Mouse (Mus musculus): ENCODE measurements around the gene Mipep.
A peak's percentile ranks its signal among the peaks of the same experiment; 100 is the strongest.

Gene Mipep

DNA sequence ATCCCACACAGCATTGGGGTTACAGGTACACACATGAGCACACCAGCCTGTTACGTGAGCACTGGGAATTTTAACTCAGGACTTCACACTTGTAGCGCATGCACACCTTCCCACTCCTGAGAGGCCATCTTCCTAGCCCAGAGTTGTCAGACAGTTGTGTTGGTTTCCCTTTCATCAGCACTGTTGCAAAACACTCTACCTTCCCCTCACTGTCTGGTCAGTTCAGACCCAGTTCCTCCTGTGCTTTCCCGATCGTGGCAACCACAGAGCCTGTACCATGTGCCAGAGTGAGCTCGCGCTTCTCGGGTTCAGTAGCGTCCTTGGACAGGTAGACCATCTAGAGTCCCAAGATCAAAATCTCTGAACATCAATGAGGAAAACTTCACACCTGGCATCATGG is 27.1 kb upstream of the Mipep start:
- DNase-seq (ENCODE audit: low read depth, low spot score), result no peak

DNA sequence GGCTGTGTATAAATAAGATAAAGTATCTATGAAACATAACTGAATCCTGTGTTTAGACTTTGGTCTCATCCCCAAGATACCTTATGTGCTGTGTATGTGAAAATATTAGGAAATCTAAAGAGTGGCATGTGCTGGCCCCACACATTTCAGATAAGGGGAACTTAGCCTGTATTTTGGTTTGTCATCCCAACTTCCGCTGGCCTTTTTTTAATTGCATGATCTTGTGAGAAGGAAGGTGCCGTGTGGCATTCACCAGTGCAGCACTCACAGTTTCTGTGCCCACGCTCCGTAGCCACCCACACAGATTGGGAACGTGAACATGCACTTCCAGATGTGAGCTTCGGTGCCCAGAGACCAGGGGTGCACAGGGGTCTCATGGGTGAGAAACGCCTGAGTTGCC is 26.7 kb upstream of the Mipep start:
- DNase-seq (ENCODE audit: low read depth, low spot score), result no peak

DNA sequence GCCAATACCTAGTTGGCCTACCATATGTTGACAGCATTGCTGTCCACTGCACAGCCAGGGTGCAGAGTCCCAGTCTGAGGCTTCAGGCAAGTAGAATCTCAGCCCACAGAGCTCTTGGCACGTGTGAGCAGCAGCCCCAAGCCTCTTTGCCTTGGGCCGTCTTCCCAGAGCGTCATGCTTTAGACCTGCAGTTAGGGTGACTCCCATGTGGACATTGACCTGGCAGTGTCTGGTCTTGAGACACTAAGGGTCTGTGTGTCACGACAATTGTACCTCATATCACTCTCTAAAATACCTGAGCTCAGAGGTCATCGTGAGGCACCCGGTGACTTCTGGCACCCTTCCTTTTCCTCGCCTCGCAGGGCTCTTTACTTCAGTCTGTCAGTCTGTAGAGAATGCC is 25.3 kb upstream of the Mipep start:
- DNase-seq (ENCODE audit: low read depth, low spot score), result no peak

DNA sequence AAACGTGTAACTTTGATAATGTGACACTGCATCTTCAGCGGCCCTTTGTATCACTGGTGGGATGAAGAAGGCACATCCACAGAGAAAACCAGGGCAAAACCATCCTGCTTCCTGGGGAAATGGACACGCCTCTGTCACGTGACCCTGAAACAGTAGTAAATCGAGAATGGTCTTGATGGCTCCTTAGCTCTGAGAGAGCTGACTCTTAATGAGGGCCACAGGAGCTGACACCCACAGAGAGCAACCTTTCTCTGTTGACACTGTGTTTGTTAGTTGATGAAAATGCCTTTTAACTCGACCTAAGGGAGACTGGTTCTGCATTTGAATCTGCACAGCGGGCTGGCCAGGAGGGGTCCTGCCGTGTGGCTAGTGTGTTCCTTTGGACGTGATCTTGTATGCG is 22.6 kb upstream of the Mipep start:
- no peak for DNase-seq (ENCODE audit: low read depth, low spot score)

DNA sequence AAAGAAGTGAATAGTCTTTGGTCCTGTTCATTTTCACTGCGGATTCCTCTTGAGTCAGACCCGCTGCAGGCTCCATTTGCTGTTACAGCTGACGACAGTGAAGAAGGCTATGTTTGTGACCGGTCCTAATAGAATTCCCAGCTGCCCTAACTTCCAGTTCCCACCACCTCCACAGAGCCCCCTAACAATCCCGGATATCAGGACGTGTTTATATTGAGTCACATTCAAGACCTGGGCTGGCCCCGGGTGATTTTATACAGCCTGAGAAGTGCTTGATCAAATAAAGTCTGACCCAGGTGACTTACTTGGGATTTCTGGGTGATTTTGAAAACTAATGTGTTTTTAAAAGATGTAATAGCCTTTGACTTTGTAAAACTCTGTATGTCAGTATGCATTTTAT is 21.6 kb upstream of the Mipep start:
- DNase-seq (ENCODE audit: low read depth, low spot score), result no peak

DNA sequence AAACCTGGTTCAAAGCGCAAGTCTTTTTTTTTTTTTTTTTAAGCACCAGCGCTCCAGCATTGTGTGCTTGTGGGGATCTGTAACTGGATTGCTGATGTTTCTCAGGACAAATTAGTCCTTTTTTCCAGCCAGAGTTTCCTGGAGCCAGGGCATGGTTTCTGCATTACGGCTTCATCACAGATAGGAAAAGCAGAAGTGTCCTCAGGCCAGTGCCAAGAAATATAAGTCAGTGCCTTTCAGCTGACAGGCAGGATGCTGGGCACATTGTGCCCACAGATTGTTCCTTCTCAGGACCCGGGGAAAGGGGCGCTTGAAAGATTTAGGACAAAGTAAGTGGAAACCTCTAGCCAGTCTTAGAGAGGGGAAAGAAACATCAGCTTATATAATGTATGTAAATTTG is 20.6 kb upstream of the Mipep start:
- DNase-seq (ENCODE audit: low read depth, low spot score), result no peak

DNA sequence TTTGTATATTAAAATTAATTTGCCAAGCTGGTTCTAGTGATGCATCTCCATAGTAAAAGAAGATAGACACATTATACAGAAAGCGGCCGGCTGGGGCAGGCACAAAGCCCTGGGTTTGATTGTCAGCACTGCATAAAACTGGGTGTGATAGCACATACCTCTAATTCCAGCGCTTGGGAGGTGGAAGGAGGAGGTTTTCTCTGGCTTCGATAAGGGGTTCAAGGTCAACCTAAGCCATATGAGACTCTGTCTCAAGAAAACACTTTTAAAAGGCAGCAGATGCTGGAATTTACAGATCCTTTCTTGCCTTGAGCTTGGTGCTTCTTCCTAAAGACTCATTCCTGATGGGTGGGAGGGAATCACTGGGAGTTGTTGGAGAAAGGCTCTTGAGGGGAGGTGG is 19.8 kb upstream of the Mipep start:
- DNase-seq (ENCODE audit: low read depth, low spot score), result no peak

DNA sequence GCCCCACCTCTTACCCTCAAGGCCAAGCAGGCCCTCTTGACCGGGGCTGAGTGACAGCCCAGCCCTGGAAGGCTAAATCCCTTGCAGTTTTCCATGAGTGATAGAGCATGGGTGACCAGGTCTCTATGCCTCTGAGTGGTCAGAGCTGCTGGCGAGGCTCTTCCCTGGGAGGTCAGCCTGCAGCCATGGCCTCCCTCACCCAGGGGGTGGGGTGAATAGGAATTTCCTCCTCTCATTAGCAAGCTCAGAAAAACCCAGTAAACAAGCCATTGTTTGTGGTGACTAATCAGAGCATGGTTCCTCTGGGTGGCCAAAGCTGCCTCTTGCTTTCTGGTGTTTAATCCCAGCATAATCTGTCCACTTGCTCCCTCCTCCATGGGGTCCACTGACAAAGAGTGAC is 19.3 kb upstream of the Mipep start:
- no peak for DNase-seq (ENCODE audit: low read depth, low spot score)

DNA sequence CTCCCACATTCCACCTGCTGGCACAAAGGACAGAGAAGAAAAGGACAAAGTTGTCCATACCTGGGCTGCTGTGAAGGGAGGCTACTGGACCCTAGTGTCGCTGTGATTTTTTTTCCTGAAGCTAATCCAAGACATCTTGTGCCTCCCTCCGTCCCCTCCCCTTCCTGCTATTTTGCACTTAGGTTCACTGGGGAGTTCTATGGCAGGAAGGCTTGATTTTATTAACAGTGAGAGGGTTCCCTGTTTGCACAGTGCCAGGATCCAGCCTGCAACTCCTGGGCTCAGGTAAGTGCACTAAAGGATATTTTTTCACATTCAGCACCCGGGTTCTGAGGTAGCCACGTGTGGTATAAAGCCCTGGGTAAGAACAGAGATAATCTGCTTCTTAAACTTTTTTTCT is 16.5 kb upstream of the Mipep start, which contains the start of gene C1qtnf9:
Gene C1qtnf9 (plus strand): TSS at position 251 of the 400 bp plus-strand sequence.
- no peak for DNase-seq (ENCODE audit: low read depth, low spot score)

DNA sequence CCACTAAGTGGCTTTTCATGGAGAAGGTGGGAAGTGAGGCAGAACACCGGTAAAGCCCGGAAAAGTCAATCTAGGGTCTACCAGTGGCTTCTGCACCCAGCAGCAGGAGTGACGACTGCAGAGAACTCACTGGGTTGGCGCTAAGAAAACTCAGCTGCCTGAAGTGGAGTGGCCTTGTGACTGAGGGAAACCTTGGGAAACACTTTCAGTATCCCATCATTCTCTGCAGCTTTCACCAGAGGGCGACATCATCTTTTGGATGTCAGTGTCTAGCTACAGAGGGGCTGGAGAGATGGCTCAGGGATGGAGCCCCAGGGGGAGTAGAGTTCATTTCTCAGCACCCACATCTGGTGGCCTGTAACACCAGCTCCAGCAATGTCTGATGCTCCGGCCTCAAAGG is 15.0 kb upstream of the Mipep start:
- DNase-seq (ENCODE audit: low read depth, low spot score), result no peak

DNA sequence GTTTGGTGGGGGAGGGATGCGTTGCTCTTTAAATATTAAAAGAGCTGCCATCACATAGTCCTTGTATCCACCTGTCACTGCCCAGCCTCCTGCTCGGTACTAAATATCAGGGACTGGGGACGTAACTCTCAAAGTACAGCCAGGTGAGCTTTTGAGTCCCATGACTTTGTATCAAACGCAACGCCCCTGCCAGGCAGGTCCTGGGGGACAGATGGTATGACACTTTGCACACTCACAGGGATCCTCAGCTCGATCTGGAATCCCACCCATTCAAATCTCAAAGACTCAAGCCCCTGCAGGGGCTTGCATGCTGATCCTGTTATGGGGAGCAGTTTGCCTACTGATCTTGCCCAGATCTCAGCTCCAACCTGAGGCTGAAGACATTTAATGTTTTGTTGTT is 13.8 kb upstream of the Mipep start:
- DNase-seq (ENCODE audit: low read depth, low spot score), result no peak

DNA sequence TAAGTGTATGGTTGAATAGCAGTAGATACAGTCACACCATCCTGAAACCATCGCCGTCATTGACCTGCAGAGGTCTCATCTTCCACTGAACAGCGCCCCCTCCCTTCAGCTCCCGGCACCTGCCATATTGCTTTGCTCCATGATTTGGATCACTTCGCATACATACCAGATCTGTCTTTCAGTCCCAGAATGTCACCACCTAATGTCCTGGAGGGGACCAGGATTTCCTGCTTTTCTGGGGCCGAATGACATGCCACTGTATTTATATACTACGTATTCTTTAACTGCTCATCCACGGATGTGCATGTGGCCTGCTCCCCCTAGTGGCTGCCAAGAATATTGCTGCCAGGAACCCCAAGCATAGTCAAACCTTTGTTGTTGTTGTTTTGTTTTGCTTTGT is 13.3 kb upstream of the Mipep start:
- DNase-seq (ENCODE audit: low read depth, low spot score), result peak; percentile 59

DNA sequence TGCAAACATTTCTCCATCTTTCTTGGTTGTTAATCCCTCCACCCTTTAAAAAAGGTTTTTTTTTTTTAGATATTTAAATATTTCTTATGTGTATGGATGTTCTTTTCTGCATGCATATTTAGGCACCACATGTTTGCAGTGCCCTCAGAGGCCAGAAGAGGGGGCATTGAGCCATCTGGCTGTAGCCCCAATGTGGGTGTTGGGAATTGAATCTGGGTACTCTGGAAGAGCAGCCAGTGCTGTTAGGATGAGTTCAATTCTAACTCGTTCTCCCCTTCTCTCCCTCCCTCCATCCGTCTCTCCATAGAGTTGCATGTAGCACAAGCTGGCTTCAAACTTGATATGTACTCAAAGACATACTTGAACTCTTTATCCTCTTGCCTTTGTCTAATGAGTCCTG is 10.9 kb upstream of the Mipep start:
- no peak for DNase-seq (ENCODE audit: low read depth, low spot score)

DNA sequence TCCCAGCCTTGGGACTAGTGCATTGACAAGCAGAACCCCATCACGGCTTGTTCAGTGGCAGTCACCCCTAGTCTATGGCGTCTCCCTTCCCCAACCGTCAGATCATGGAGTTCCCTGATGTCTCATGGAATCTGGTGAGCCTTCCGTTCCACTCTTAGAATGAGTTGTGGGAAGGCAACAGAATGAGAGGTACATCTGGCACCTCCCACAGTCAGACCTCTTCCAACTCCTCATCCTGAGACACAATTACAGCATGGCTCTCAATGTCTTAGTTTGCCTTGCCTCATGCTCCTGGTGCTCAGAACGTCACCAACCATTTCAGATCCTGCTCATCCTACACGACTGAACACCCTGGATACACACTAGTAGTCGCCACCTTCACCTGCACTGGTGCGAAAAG is 7.9 kb upstream of the Mipep start:
- no peak for DNase-seq (ENCODE audit: low read depth, low spot score)

DNA sequence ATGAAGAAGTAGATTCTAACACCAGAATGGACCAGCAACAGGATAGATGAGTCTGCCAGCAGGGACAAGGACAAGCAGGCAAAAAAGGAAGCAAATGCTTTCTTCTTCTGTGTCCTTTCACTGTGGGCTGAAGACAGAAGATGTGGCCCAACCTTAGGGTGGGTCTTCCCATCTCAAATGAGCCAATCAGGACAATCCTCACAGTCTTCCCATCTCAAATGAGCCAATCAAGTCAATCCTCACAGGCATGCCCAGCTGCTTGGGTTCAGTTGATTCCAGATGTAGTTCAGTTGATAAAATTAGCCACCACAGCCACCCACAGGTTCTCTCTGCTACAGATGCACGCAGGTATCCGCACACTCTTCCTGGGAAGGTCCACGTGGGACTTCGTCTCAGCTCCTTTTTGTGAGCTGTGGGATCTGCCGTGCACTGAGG is 6.9 kb upstream of the Mipep start:
- DNase-seq (ENCODE audit: low read depth, low spot score), result no peak

DNA sequence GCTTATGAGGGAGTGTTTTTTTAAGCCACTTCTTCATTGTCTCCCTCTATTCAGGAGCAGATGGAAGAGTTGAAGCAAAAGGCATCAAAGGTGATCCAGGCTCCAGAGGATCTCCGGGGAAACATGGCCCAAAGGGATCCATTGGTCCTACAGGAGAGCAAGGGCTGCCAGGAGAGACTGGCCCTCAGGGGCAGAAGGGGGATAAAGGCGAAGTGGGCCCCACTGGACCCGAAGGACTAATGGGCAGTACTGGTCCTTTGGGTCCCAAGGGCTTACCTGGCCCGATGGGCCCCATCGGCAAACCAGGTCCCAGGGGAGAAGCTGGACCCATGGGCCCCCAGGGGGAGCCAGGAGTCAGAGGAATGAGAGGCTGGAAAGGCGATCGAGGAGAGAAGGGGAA is 5.2 kb upstream of the Mipep start:
- DNase-seq (ENCODE audit: low read depth, low spot score), result no peak

DNA sequence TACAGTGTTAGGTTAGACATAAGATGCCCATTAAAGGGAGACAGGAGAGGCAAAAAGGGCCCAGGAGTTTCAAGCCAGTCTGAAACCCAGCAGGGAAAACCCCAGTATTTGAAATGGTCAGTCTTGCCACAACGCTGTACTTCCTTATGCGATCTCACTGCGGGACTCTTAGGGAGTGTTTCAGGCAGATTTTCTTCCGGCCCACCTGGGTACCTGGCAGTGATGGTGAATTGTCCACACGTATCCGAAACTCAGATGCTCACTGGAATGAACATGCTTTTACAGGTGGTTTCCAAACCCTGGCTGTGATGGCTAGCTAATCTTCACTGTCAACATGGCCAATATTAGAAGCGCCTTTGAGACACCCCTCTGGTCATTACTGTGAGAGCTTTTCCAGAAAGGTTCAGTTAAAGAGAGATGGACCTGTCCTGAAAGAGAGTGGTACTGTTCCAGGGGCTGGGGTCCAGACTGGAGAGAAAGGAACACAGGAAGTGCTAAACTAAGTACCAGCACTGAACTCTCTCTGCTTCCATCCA is 2.2 kb upstream of the Mipep start:
- DNase-seq (ENCODE audit: low read depth, low spot score), result no peak

DNA sequence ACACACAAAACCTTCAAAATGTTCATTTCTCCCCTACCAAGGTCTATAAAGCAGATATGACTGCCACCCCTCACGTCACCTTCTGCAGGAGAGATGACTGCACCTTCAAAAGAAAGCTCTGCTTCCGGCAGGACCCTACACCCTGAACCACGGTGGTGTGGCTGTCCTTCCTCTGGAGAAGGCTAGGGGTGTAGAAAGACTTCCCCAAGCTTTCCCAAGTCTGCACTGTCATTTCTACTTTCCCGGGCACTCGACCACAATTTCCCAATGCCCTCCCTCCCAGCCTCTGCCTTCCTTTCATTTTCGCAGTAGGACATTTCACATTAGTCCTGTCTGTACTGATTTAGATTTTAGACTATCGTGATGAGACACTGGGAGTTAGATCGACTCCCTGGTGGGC is 1.2 kb upstream of the Mipep start:
- DNase-seq (ENCODE audit: low read depth, low spot score), result no peak

DNA sequence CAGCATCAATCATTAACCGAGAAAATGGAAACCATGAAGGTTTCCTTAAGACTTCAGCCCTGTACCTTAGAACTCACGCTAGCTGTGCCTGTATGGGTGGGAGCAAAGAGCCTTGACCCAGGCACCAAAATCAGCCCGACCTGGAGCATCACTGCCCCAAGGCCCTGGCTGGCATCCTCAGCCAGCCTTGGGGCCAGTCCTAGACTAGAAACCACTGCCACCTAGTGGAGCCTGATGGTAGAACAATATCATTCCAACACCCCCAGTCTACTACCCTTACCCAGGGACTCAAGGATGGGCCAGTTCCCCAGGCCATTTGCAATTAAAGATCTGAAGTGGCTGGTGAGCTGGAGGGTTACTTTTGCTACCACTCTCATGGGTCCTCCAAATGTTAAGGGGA is 5.7 kb downstream of the Mipep start:
- peak; percentile 53 for DNase-seq (ENCODE audit: low read depth, low spot score)

DNA sequence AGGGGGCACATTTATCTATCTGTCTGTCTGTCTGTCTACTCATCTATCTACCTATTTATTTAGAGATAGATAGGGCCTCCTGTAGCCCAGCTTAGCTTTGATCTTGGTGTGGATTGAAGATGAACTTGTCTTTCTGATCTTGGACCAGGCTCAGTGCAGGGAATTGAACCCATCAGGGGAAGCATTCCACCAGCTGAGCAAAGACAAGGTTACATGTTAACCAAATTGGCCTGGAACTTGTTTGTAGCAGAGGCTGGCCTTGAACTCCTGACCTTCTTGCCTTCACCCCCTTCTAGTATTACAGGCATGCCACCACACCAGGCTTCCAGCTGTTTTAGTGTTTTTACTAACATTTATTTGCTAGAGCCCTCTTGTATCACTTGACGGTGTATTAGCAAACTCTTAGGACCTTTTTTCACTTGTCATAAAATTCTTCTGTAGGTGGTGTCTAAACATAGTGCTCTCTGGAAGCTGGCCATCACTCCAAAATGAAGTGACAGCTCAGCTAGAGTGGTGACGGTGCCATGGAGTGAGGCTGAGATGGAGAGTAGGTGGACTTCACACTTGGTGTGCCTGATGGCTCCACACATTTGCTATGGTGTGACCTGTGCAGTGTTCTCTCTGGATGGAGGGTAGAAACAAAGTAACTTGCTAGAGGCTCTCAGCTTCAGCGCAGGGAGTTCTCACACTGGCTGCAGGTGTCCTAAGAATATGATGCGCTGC is 12.4 kb downstream of the Mipep start:
- no peak for DNase-seq (ENCODE audit: low read depth, low spot score)

DNA sequence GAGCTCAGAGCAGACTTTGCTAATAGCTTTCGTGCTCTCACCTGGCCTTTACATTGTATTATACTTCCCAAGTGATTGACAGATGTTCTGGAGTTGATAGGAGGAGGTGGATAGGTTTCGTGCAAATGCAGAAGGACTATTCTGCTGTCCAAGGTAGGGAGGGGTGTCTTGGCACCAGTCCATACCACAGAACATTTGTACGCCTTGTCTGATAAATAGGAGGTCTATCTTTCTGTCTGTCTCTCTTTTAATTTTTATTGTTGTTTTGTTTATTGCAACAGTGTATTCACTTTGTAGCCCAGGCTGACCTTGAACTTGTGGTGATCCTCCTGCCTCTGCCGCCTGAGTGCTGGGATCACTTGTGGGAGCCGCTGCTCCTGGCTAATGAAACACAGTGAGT is 13.2 kb downstream of the Mipep start:
- DNase-seq (ENCODE audit: low read depth, low spot score), result no peak

DNA sequence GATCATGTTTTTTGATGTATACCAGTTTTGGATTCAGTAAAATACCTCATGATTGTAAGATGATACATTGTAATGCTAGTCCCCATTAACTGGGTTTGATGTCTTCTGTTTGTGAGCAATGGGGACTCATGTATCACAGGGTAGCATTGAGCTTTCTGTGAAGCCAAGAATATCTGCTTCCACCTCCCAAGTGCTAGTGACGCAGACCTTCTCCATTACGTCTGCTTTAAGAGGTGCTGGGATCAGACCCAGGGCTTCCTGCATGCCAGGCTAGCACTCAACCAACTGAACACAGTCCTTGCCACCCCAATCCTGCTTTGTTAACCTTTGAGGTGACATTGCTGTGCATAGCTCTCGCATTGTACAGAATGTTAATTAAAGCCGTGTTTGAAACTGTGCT is 14.3 kb downstream of the Mipep start:
- DNase-seq (ENCODE audit: low read depth, low spot score), result no peak

DNA sequence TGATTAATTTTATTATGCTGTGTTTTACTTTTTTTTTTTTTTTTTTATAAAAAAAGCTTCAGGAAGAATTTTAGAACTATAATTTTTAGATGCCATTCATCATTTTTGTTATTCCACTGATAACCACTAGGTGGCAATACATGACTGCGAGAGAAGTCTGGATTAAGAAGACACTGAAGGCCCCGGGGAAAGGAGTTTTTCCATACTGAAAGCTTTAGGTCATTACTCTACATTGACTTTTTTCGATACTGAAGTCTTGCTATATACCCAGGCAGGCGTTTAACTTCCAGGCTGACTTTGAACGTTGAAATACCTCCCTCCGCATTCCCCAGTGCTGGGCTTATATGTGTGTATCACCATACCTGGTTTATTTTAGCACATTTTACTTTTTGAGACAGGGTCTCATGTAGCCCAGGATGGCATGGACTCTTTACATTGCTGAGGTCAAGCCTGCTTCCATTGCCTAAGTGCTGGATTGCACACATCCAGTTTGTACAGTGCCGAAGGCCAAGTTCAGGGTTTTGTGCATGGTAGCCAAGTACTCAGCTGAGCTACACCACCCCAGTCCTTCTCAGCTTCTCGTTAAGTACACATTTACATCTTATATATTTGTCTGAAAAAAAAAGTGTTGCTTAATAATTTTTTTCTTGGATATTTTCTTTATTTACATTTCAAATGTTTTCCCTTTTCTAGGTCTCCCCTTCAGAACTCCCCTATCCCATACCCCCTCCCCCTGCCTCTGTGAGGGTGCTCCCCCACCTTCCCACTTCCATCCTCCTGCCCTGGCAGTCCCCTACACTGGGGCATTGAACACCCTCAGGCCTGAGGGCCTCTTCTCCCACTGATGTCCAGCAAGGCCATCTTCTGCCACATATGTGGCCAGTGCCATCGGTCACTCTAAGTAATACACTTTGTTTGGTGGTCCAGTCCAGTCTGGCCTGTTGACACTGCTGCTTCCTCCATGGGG is 15.7 kb downstream of the Mipep start:
- peak; percentile 66 for DNase-seq (ENCODE audit: low read depth, low spot score)

All from forelimb bud, embryonic 11.5 days (tissue).